Mouse (Mus musculus) adrenal gland, postnatal 25 days (tissue): ENCODE data around the gene Trpm6. TPM values are rescaled to one million over a fixed set of nuclear protein-coding genes. Genes with fewer than 3 reads are reported as not detected.
A peak's percentile ranks its signal among the peaks of the same experiment; 100 is the strongest.

Source experiments
- DNase-seq: peaks from one replicate; pipeline ENCODE4 v3.0.0; 2021; ENCODE audit warnings: mixed read lengths
- total RNA-seq: library from RNA; stranded (reverse); gene quantifications from 2 replicates; pipeline ENCODE4 v1.2.3, GENCODE M21; 2021

The Trpm6 gene
- total RNA-seq, 1 experiment from 2014 or later, result not detected

DNA sequence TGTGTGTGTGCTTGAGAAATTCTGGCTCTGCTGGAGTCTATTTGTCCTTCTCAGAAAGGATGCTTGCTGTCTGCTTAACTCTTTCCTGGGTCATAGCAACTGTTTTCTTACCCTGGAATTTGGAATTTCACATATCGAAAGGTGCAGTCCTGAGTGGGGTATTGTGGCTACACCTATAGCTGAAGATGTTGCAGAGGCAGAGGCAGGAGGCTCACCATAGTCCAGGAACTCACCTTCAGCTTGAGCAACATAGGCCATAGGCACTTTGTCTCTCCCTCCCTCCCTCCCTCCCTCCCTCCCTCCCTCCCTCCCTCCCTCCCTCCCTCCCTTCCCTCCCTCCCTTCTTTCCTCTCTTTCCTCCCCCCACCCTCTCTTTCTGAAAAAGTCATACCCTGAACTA is 139.8 kb downstream of the Trpm6 start:
- DNase-seq, result no peak

DNA sequence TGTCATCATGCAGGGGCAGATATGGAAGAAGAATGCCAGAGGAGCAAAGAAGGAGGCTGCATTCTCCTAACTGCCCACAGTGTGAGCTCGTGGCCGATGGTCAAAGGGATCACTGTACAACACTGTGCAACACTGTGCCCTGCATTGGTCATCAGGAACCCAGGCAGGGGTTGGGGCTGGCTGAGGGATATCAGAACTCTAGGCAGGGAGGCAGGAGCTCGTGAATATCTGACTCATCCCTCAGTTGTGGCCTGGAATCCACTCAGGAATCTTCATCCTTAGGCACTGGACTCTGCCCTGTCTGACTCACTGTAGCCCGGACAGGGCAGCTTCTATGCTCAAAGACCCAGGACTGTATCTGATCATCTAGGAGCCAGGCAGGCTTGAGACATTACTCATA is 140.4 kb downstream of the Trpm6 start:
- DNase-seq, result peak; percentile 13

DNA sequence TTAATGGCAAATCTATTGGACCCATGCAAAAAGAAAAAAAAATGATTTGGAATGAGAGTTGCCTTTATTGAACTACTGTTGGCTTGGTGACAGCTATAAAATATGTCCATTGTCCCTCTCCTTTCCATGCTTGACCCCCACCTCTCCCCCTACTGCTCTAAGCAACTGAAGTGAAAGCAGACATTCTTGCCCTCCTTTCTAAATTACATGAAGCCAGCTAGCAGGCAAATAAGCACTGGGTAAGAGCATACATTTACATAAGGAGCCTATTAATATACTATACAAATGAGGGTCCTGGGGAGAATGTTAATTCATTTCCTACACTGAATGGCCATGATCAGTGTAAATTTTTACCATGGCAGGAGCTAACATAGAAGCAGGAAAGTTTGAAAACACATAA is 148.5 kb downstream of the Trpm6 start:
- DNase-seq, result no peak

DNA sequence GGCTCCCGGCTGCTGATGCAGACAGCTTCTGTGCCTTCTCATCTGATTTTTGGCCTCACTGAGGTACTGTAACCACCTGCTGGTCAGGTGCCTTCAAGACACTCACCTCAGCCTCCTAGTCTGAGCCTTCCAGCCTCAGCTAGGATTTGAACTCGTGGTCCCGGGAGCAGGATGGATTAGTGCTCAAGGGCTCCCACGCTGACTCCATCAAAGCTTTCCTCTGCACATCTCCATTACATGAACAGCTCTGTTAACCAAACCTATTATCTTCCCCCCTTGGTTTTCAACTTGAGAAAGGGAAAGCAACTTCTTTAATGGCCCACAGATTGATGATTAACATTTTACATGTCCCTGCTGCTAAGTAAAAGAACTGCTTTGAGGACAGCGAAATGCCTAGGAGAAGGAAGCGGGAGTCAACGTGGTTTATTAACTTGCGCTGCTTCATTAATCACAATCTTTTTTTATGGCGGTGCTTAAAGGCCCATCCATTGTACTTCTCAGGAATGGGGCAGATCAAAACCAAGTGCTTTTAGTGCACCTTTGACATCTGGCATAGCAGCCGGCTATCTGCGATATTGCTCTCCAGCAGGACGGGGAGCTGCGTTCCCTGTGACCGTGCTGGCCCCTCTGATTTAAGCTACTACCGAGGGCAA is 152.4 kb downstream of the Trpm6 start:
- DNase-seq, result no peak

DNA sequence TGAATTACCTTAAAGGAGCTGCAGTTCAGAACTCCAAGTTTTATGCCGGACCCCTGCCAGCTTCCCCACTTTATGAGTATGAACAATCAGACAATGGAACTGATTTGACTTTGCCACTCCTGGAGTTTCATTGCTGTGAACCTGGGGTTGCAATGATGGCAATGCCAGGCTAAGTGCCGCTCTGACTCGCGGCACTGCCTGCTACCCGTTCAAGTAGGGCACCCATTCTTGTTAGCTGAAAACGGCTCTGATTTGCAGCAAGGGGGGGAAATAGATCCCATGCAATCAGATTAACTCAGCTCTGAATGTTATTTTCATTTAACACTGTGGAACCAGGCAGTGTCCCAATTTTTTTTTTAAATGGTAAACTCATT is 152.9 kb downstream of the Trpm6 start:
- no peak for DNase-seq

DNA sequence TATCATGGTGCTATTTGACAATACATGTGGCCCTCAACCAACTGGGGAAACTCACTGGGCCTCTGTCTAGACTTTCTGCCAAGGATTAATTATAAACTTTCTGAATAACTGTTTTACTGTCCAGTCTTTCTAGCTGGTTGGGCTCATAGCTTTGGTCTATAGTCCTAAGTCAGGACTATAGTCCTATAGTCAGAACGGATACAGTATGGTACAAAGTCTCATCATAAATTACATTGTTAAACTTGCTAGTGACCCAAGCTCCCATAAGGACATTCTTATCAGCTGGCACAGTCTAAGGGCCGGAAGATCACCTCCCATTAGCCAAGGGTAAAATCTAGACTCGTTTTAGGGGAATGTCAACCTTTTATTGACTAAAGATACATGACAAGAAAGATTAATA is 155.7 kb downstream of the Trpm6 start:
- no peak for DNase-seq

DNA sequence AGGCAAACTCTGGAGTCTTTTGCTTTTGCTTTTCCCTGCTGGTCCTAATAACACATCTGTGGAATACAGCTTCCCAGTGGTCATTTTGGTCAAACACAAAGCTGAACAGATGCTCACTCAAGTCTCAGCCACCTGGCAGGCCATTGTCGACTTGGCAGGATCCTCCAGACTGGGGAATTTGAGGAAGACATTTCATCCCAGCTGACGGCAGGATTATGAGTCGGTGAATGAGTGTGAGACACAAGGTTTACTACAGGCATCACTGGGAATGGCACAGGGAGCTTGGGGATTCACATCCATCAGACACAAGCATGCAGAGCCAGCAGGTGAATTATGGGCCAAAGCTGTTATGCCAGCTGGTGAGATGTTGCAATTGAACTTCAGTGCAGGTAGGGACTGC is 159.9 kb downstream of the Trpm6 start:
- DNase-seq, result no peak

DNA sequence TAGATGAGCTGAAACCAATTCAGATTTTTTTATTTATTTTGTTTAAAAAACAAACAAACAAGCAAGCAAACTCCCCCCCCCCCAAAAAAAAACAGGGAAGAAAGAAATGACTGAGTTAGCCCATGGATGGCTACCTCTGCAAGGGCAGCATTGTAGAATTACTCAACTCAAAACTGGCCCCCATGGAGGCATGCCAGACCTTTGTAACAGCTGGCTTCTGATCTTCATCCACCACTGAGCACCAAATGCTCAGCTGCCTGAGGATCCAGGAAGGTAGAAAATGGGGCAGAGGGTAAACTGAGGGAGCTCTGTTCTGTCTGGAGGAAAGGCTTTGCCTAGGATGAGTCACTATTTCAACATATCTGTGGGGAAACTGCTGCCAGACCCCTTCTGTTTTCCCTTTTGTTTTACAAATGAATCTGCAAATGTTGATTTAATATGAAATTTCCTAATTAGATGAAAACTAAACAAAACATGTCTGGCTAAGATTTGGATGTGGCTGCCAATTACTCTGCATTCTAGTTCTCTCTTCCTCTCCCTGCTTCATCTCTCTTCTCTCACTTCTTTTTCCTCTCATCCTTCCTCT is 162.1 kb downstream of the Trpm6 start:
- peak; percentile 21 for DNase-seq

DNA sequence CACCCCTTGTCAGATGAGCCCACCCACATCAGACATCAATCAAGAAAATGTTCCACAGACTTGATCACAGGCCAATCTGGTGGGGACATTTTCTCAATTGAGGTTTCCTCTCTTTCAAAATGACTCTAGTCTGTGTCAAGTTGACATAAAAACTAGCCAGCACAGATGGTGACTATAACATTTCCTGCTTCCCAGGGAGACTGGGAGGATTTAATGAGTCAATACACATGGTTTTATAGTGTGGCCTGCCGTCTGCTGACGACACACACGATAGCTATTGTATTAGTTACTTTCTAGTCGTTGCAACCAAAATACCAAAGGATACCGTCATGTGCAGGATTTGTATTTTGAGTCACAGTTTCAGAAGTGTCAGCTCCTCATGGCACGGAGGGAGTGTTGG is 191.6 kb downstream of the Trpm6 start:
- no peak for DNase-seq

Other genes starting within 250 kb of the Trpm6 start
- gene Ostf1, start 118.2 kb upstream of the Trpm6 start, total RNA-seq, result 114 and 125 TPM in 2 replicates
- 11.8 and 12.5 TPM in 2 replicates for gene Nmrk1, start 118.0 kb upstream of the Trpm6 start, total RNA-seq
- 23.9 and 28.6 TPM in 2 replicates for gene Carnmt1, start 79.2 kb upstream of the Trpm6 start, total RNA-seq
- gene D030056L22Rik, start 36.8 kb upstream of the Trpm6 start, total RNA-seq, result 11.8 and 13.2 TPM in 2 replicates